Mouse (Mus musculus): ENCODE measurements around the gene Paqr3. TPM values are rescaled to one million over a fixed set of nuclear protein-coding genes. Genes with fewer than 3 reads are reported as not detected.

The Paqr3 gene
- polyA plus RNA-seq, 1 experiment = 1.4 TPM

- TF ChIP-seq POLR2A (IDR thresholded peaks at IDR 0.05; ENCODE audit: low read depth, low read length) (no peak), CTCF (IDR thresholded peaks at IDR 0.05; ENCODE audit: extremely low read depth, insufficient read depth, insufficient read length, insufficient replicate concordance) (no peak)
- Histone ChIP-seq H3K36me3 (ENCODE audit: control insufficient read depth, insufficient read depth, low read length) (no peaks in the 10 kb centered on the region), H3K4me3 (ENCODE audit: extremely low read depth, insufficient read depth, insufficient read length) (no peak overlapping the region), H3K27ac (ENCODE audit: insufficient read depth, low read length) (no peak overlapping the region), H3K4me1 (ENCODE audit: control insufficient read depth, insufficient read depth, insufficient read length) (no peaks in the 10 kb centered on the region), H3K27me3 (ENCODE audit: control insufficient read depth, insufficient read depth, low read length) (no peaks in the 10 kb centered on the region)
- DNase-seq (ENCODE audit: low read depth in 1 of 2, low spot score in 2 of 2) = no peak
- 96% methylated on average over 9 of the region's 9 CpGs for WGBS
Measured at GRCm38 (mm10) chr5:97097631-97098041, 13.8 kb downstream of the Paqr3 start.

DNA sequence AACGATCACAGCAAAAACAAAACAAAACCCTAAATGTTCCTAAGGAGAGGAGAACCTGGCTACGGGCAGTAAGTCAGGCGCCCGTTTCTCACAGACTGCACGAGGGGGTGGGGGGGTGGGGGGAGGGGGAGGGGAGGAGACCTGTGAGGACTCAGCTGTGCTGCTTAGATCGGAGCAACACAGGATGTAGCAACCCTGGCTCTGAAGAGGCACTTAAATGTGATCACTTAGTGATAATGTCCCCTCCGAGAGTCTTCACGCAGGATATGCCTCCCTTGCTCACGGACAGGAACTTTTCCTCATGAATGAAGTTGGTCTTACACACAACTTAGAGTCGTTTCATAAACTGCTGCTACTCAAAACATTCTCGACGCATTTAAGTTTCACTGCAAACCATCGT, 16.1 kb downstream of the Paqr3 start:
- Histone ChIP-seq H3K36me3 (ENCODE audit: control insufficient read depth, insufficient read depth, low read length) (no peaks in the 10 kb centered on the region), H3K27me3 (ENCODE audit: control insufficient read depth, insufficient read depth, low read length) (no peaks in the 10 kb centered on the region), H3K4me1 (ENCODE audit: control insufficient read depth, insufficient read depth, insufficient read length) (no peaks in the 10 kb centered on the region), H3K27ac (ENCODE audit: insufficient read depth, low read length) (no peak overlapping the region), H3K4me3 (ENCODE audit: extremely low read depth, insufficient read depth, insufficient read length) (no peak overlapping the region)
- TF ChIP-seq POLR2A (IDR thresholded peaks at IDR 0.05; ENCODE audit: low read depth, low read length) = no peak
- no peak for TF ChIP-seq CTCF (IDR thresholded peaks at IDR 0.05; ENCODE audit: extremely low read depth, insufficient read depth, insufficient read length, insufficient replicate concordance)
- no peak for DNase-seq (ENCODE audit: low read depth in 1 of 2, low spot score in 2 of 2)
- WGBS = 63% methylated on average over 12 of the region's 13 CpGs

DNA sequence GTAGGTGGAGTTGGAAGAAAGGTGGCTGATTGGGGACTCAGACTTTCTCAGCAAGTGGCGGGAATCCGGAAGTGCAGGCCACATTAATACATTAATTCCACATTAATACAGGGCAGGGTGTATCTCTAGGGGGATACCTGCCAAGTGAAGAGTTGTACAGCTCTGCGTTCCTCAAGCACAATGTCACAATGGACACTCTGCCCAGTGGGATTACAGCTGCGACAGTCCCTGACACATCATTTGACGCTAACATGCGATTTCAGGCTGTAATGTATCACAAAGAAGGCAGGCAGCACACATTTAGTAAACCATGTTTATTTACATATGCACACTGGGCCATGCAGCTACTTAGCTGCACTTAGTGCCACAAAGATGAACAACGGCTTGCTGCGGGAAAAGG, 18.4 kb downstream of the Paqr3 start:
- Histone ChIP-seq H3K36me3 (ENCODE audit: control insufficient read depth, insufficient read depth, low read length) (peaks cover 5% of the 10 kb centered on the region), H3K4me3 (ENCODE audit: extremely low read depth, insufficient read depth, insufficient read length) (no peak overlapping the region), H3K4me1 (ENCODE audit: control insufficient read depth, insufficient read depth, insufficient read length) (no peaks in the 10 kb centered on the region), H3K27me3 (ENCODE audit: control insufficient read depth, insufficient read depth, low read length) (no peaks in the 10 kb centered on the region), H3K27ac (ENCODE audit: insufficient read depth, low read length) (no peak overlapping the region)
- DNase-seq (ENCODE audit: low read depth in 1 of 2, low spot score in 2 of 2) = no peak
- 93% methylated on average over 8 of the region's 8 CpGs for WGBS
- TF ChIP-seq CTCF (IDR thresholded peaks at IDR 0.05; ENCODE audit: extremely low read depth, insufficient read depth, insufficient read length, insufficient replicate concordance) (no peak), POLR2A (IDR thresholded peaks at IDR 0.05; ENCODE audit: low read depth, low read length) (no peak)

DNA sequence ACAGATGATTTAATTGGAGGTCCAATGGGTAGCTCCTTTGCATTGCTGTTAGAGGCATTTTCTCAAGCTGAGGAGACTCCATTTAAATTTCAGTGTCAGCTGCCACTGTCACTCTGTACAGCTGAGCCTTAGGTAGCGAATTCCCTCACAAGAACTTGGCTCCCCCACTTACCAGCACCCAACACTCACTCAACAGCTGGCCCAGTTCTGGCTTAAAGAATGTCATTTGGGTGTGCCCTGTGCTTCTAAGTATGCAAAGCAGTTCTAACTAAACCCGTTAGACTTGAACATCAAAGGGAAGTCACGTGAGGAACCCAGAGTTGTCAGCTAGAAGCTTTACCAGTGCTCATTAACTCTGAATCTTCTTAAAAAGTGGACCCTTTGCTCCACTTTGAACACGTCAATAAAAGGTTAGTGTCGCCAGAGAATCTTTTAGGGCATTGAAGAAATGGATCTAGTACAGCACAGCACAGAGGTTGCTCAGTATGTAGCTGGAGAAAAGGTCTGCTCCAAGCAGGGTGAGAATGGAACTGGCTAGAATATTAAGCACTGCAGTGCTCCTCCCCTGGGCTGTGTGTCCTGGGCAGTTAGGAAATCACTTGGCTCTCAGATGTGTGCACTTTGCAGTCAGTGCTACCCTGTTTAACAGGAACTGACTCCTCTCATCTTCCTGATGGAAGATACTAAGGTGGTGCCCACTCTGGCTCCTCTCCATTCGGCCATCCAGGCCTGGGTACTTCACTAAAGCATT, 21.2 kb downstream of the Paqr3 start:
- H3K36me3 ChIP-seq (ENCODE audit: control insufficient read depth, insufficient read depth, low read length) = peaks cover 19% of the 10 kb centered on the region
- no peak overlapping the region for H3K27ac ChIP-seq (ENCODE audit: insufficient read depth, low read length)
- DNase-seq (ENCODE audit: low read depth in 1 of 2, low spot score in 2 of 2) = no peak
- H3K4me1 ChIP-seq (ENCODE audit: control insufficient read depth, insufficient read depth, insufficient read length) = no peaks in the 10 kb centered on the region
- H3K4me3 ChIP-seq (ENCODE audit: extremely low read depth, insufficient read depth, insufficient read length) = no peak overlapping the region
- 65% methylated on average over 6 of the region's 6 CpGs for WGBS
- TF ChIP-seq POLR2A (IDR thresholded peaks at IDR 0.05; ENCODE audit: low read depth, low read length) = no peak
- TF ChIP-seq CTCF (IDR thresholded peaks at IDR 0.05; ENCODE audit: extremely low read depth, insufficient read depth, insufficient read length, insufficient replicate concordance) = no peak
- H3K27me3 ChIP-seq (ENCODE audit: control insufficient read depth, insufficient read depth, low read length) = no peaks in the 10 kb centered on the region

DNA sequence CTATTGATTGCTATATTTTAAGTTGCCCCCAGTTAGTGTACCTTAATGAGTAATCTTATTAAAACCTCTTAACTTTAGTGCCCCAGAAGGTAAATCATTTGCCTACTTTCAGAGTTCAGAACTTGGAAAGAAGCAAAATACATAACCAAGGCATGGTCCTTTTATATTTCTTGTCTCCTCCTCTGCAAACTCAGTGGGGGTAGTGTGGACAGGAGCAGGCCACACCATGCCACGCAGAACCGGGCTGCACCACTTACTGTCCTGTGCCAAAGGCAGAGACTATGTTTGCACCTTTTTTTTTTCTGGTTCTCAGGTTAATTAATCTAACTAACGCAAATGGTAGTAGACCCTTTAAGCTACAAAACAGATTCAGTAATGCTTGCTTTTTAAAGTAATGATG, 22.0 kb downstream of the Paqr3 start:
- Histone ChIP-seq H3K36me3 (ENCODE audit: control insufficient read depth, insufficient read depth, low read length) (peaks cover 19% of the 10 kb centered on the region), H3K4me3 (ENCODE audit: extremely low read depth, insufficient read depth, insufficient read length) (no peak overlapping the region), H3K4me1 (ENCODE audit: control insufficient read depth, insufficient read depth, insufficient read length) (no peaks in the 10 kb centered on the region), H3K27me3 (ENCODE audit: control insufficient read depth, insufficient read depth, low read length) (no peaks in the 10 kb centered on the region), H3K27ac (ENCODE audit: insufficient read depth, low read length) (no peak overlapping the region)
- no peak for DNase-seq (ENCODE audit: low read depth in 1 of 2, low spot score in 2 of 2)
- TF ChIP-seq CTCF (IDR thresholded peaks at IDR 0.05; ENCODE audit: extremely low read depth, insufficient read depth, insufficient read length, insufficient replicate concordance) = no peak
- TF ChIP-seq POLR2A (IDR thresholded peaks at IDR 0.05; ENCODE audit: low read depth, low read length) = no peak
- WGBS = 96% methylated on average over 3 of the region's 3 CpGs

DNA sequence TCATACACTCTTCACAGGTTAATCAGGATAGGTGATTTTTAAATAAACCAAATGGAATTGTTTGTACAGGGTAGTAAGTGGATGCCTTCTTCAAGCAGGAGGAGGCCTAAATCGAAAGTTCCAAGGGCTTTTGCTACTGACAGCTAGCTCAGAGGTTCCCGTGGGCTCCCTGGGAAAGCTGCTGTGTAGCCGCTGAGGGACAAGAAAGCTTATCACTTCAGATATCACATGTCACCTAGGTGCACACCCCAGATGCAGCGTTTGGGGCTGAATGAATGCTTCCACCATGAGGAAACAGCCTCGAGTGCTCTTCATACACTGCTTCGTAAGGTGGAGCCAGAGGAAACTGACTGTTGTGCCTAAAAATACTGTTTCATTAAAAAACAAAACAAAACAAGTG, 23.2 kb downstream of the Paqr3 start:
- no peak for TF ChIP-seq POLR2A (IDR thresholded peaks at IDR 0.05; ENCODE audit: low read depth, low read length)
- no peak for TF ChIP-seq CTCF (IDR thresholded peaks at IDR 0.05; ENCODE audit: extremely low read depth, insufficient read depth, insufficient read length, insufficient replicate concordance)
- Histone ChIP-seq H3K36me3 (ENCODE audit: control insufficient read depth, insufficient read depth, low read length) (peaks cover 24% of the 10 kb centered on the region), H3K4me3 (ENCODE audit: extremely low read depth, insufficient read depth, insufficient read length) (no peak overlapping the region), H3K27me3 (ENCODE audit: control insufficient read depth, insufficient read depth, low read length) (no peaks in the 10 kb centered on the region), H3K4me1 (ENCODE audit: control insufficient read depth, insufficient read depth, insufficient read length) (no peaks in the 10 kb centered on the region), H3K27ac (ENCODE audit: insufficient read depth, low read length) (no peak overlapping the region)
- 89% methylated on average over 6 of the region's 6 CpGs for WGBS
- no peak for DNase-seq (ENCODE audit: low read depth in 1 of 2, low spot score in 2 of 2)

DNA sequence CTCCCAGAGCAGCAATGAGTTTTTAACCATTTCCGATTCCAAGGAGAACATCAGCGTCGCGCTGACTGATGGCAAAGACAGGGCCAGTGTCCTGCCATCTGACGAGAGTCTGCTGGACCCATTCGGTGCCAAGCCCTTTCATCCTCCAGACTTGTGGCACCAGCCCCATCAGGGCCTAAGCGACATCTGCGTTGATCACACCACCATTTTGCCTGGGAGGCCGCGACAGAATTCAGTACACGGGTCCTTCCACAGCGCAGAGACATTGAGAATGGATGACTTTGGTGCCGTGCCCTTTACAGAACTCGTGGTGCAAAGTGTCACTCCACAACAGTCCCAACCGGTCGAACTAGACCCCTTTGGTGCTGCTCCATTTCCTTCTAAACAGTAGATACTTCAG, 23.6 kb downstream of the Paqr3 start:
- no peak for DNase-seq (ENCODE audit: low read depth in 1 of 2, low spot score in 2 of 2)
- Histone ChIP-seq H3K27ac (ENCODE audit: insufficient read depth, low read length) (no peak overlapping the region), H3K36me3 (ENCODE audit: control insufficient read depth, insufficient read depth, low read length) (peaks cover 27% of the 10 kb centered on the region), H3K4me3 (ENCODE audit: extremely low read depth, insufficient read depth, insufficient read length) (no peak overlapping the region), H3K27me3 (ENCODE audit: control insufficient read depth, insufficient read depth, low read length) (no peaks in the 10 kb centered on the region), H3K4me1 (ENCODE audit: control insufficient read depth, insufficient read depth, insufficient read length) (no peaks in the 10 kb centered on the region)
- TF ChIP-seq POLR2A (IDR thresholded peaks at IDR 0.05; ENCODE audit: low read depth, low read length) (no peak), CTCF (IDR thresholded peaks at IDR 0.05; ENCODE audit: extremely low read depth, insufficient read depth, insufficient read length, insufficient replicate concordance) (no peak)
- 99% methylated on average over 16 of the region's 16 CpGs for WGBS

All from spleen, adult 2 months (tissue).